Mouse (Mus musculus): Measurements from ENCODE around the gene Rbm19.

- TF ChIP-seq POLR2A (IDR thresholded peaks at IDR 0.05; ENCODE audit: borderline replicate concordance, insufficient read depth, low read length) = no peak
- peak; percentile 78 for TF ChIP-seq CTCF (IDR thresholded peaks at IDR 0.05; ENCODE audit: borderline replicate concordance, insufficient read depth, low read depth, low read length)
These were observed 58.1 kb downstream of the Rbm19 start for GRCm38 (mm10) chr5:120174317-120174716.
